Mouse (Mus musculus): ENCODE results near the gene Nr2f6. TPM values are rescaled to one million over a fixed set of nuclear protein-coding genes. Genes with fewer than 3 reads are reported as not detected.

Nr2f6 gene
- total RNA-seq, 2 experiments from 2014 or later = 21.6 to 21.7 TPM

GRCm38 (mm10) chr8:71391696-71392095 lies 9.9 kb upstream of the Nr2f6 start:
- DNase-seq = no peak

- no peak for DNase-seq
Observed at GRCm38 (mm10) chr8:71388267-71388666, 6.5 kb upstream of the Nr2f6 start.

DNA sequence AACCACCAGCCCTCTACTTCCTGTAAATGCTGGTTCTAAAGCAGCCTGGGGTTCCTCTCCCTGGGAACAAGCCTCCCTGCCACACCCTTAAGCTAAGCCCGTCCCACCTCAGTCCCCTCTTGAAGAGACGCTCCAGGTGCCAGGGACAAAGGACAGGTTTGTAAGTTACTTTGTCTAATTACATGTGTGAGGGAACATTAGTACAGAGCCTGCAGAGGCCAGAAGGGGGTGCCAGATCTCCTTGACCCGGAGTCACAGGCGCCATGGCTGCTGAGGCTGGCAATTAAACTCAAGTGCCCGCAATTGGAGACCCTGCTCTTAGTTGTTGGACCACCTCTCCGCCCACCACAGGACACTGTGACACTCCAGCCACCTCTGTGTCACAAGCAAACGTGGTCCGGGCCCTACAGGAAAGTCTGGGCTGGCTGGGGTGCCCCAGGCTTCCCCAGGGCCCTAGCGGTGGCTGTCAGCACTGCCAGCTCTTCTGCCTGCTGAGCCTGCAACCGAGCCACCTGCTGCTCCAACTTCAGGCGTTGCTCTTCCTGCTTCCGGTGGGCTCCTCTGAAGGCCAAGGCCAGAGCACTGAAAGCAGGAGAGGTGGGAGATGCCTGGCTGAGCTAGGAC lies 3.6 kb upstream of the Nr2f6 start:
- DNase-seq = no peak

DNA sequence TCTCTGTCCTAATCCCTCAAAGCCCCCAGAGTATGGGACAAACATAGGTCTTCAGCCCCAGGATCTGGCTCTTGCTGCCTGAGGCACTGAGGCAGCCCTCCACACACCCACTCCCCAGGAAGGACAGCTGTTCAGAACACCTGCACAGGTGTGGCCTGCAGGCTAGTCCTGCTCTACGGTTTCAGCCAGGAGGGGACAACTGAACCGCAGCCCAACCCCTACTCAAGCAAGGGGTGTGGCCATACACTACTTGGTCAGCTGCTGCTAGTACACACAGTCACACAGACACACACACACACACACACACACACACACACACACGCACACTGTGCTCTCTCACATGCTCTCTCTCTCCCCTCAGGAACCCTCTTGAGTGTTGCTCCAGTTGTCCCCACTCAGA lies 2.1 kb upstream of the Nr2f6 start:
- DNase-seq = no peak

DNA sequence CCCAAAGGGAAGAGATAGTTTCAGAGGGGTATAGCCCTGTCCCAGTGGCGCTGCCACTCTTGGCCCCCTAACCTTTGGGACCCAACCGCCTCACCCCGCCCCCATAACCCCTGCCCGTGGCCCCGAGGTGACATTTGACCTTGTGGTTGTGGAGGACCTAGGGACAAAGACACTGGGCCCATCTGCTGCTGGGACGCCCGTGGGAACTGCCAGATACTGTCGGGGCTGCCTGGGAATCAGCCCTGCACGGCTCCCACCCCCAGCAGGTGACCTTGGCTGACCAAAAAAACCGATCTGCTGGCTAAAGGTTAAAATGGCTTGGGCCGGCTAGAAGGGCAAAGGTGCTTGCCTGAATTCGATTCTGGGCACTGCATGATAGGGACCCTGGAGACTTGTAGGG lies 1.6 kb upstream of the Nr2f6 start:
- no peak for DNase-seq

- DNase-seq = peak; percentile 89
Observed at GRCm38 (mm10) chr8:71381971-71382961, 506 bp upstream of the Nr2f6 start.

- no peak for DNase-seq
Observed at GRCm38 (mm10) chr8:71380178-71381171, 1.3 kb downstream of the Nr2f6 start.

- no peak for DNase-seq
Observed at GRCm38 (mm10) chr8:71379512-71380075, 2.2 kb downstream of the Nr2f6 start.

DNA sequence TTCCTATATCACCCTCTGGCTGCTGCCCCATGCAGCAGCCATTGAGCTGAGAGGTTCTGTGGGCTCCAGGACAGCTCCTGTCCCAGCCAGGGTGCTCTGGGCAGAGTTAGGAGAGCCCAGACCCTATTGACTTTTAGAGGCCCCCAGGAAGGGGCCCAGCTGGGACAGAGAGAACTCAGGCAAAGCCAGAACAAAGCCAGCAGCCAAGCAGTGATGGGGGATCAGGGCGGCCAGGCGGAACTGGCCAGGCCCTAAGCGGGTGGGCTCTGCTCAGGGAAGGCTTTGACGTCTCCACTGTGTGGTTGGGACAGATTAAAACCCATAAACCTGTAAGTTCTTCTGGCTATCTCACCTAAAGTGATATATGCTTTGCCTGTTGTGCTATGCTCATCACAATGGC lies 2.8 kb downstream of the Nr2f6 start:
- DNase-seq = no peak

DNA sequence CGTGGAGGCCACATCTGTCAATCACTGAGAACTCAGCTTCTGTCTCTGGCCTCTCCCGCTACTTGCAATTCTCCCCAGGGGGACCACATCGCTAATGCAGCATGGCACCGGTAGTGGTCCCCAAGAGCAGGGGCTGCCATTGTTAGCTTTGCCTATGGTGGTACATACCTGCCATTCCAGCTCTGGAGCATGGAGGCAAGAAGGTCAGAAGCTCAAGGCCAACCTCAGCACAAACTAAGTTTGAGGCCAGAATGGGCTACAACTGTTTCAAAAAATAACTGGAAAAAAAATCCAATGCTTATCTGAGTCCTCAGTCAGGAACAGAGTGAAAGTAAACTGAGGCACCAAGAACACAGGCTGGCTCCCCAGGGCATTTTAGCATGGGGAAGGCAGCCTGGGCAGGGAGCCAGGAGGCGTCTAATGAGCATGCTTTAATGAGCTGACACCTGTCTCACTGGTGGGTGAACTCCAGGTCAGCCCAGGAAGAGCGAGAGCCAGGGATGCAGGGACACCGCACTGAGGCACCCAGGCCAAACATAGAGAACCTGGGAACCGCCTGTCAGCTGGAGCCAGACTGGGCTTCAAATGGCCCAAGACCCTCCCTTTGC lies 5.2 kb downstream of the Nr2f6 start:
- DNase-seq = no peak

DNA sequence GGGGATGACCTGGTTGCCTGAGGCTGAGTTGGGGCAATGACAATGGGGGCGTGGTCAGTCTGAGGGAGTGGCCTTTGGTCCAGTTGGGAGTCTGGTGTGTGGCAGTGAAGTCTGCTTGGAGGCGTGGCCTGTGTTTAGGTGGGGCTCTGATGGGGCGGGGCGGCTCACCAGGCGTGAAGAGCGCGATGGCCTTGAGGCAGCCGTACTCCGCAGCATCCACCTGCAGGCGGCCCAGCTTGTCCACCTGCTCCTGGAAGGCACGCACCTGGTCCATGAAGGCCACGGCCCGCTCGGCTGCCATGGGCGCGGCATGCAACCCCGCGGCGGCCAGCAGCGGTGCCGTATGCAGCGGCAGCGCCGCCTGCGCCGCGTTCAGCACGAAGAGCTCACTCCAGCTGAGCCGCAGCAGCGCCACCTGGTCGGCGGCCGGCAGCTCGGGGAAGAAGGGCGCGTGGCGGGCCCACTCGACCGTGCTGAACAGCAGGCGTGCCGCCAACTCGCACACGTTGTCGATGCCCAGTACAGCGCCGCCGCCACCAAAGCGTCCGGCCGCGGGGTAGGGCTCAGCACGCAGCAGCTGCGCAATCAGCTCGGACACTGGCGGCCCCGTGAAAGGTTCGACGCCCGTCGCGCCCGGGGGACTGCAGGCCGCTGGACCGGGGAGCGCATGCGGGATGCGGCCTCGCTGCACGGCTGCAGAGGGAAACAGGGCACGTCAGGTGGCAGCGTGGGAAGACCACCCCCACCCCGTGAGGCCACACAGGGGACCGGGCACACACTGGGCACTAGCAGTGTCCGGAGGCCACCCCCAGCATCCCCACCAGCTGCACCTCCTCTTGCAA lies 6.0 kb downstream of the Nr2f6 start:
- peak; percentile 59 for DNase-seq

DNA sequence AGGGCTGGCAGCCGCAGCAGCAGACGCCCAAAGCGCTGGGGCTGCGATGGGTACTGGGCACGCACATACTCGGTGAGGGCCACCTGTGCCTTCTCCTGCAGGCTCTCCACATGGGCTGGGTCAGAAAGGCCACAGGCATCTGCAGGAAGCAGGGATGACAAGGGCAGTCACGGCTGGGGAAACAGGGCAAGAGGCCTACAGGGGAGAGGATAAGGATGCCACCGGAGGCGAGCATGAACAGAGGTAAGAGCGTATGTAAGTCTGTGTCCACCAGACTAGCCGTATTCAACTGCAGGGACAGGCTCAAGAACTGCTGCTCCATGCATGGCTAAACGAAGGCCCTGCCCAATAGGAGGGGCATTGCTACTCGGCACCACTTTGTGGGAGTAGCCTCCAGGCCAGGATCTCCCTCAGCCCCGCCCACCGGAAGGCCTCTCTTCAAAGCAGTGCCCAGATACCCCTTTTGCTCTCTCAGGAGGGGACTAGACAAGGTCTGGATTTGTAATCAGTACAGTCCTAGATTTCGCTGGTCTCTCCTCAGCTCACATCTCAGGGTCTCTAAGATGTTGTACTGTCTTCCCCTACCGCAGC lies 7.0 kb downstream of the Nr2f6 start:
- no peak for DNase-seq

DNA sequence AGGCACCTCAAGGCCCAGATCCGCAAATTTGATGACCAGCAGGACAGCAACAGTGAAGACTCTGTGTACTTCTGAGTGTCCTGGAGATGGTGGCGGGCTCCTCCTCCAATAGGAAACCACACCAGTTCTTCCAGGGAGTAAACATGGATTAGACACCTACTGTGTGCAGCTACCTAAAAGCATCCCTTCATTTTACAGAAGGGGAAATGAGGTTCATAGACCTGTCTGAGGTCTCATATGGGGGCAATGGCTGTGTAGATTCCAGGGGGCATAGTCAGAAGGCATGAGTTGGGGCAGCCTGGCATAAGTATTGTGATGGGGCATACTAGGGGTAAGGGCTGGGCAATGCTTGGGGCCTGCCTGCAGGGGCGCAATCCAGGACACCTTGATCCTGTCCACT lies 8.8 kb downstream of the Nr2f6 start:
- no peak for DNase-seq

DNA sequence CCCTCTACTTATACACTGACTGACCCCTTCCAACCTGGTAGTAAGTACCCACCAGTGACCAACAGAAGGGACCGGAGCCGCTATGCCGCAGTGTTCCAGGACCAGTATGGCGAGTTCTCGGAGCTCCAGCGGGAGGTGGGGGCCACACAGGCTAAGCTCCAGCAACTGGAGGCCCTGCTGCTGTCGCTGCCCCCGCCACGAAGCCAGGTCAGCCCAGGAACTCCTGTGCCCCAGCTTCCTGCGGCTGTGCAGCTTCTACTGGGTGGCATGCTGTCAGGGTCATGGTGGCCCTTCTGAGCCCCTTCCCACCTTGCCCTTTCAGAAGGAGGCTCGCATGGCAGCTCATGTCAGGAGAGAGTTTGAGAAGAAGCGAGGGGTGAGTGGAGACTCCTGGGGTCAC lies 9.3 kb downstream of the Nr2f6 start:
- DNase-seq = no peak

DNA sequence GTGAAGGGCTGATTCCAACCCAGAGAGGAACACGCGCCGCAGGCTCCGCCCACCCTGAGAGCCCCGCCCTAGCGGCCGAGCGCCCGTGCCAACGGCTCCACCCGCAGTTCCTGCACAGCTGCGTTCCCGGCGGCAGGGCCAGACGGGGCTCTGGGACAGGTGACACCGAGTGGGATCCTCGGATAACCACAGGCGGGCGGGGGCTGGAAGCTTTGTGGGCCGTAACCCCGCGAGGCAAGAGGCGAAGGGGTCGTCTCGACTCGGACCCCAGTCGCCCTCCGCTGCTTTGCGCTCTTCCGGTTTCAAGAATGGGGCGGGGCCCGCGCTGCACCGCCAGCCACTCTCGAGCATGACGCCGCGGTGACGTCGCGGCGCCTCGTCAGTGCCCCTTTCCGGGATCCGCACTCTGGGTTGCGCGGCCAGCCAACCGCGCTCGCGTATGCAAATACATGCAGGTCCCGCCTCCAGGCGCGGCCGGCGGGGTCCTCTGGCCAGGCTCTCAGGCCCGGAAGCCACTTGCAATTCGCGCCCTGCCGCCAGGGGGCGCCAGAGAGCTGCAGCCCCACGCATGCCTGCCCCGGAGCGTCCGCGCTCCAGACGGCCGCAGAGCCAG lies 10.4 kb downstream of the Nr2f6 start, which contains the start of gene Ocel1:
Ocel1 (plus strand) TSS at position 63 of the 613 bp plus-strand sequence.
- DNase-seq = peak; percentile 98

GRCm38 (mm10) chr8:71370711-71371235 lies 11.0 kb downstream of the Nr2f6 start:
- DNase-seq = no peak

DNA sequence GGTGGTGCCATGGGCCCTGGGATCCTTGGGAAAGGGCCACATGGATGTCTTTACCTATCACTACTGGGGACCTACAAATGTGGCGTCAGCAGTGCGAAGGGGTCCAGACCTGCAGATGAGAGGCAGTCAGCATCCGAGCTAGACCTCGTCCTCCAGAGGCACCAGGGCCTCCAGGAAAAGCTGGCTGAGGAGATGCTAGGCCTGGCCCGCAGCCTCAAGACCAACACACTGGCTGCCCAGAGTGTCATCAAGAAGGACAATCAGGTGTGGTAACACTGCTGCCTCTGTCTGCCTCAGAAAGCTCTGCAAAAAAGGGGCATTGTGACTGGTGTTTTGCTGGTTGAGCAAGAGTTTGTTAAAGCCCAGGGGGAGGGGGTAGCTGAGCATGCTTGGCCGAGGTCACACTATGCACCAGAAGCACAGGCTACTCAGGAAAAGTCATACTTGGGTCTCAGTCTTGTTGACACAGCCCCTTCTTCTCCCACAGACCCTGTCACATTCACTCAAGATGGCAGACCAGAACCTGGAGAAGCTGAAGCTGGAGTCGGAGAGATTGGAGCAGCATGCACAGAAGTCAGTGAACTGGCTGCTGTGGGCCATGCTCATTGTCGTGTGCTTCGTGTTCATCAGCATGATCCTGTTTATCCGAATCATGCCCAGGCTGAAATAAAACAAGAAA lies 12.6 kb downstream of the Nr2f6 start:
- DNase-seq = no peak

DNA sequence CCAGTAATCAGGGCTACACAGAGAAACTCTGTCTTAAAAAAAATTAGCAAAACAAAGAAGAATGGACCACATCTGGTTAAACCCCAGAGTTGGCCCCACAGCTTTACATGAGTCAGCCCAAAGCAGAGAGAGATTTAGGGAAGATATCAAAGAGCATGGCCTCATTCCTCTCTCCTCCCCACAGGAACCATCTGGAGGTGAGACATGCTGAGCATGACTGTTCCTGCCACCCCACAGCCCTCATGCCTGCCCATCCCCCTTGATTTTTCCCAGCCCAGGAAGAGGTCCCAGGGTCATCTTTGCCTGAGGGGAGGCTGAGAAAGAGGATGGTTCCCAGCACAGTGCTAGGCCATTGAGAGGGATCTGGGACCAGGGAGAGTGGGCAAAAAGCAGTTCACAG lies 13.4 kb downstream of the Nr2f6 start:
- DNase-seq = no peak
